Mouse (Mus musculus) ES-Bruce4 (cell line): Measurements from ENCODE around the gene Abca7. TPM values are rescaled to one million over a fixed set of nuclear protein-coding genes. Genes with fewer than 3 reads are reported as not detected.

Source experiments
- H3K27ac ChIP-seq: 2 replicates; pipeline ENCODE4 v1.5.1; 2012; ENCODE audit warnings: low read length, inconsistent platforms; ENCODE audit not compliant: insufficient read depth
- H3K27me3 ChIP-seq: 2 replicates; pipeline ENCODE4 v1.6.1; 2012; ENCODE audit warnings: mild to moderate bottlenecking, low read length, inconsistent platforms; ENCODE audit not compliant: control insufficient read depth, poor library complexity, insufficient read depth, severe bottlenecking
- H3K36me3 ChIP-seq: 2 replicates; pipeline ENCODE4 v1.6.1; 2012; ENCODE audit warnings: inconsistent platforms, mild to moderate bottlenecking, low read length, moderate library complexity; ENCODE audit not compliant: control insufficient read depth, poor library complexity, insufficient read depth, severe bottlenecking
- H3K4me1 ChIP-seq: one replicate; pipeline ENCODE4 v1.8.1; 2011; ENCODE audit warnings: low read length; ENCODE audit not compliant: control insufficient read depth, insufficient read depth
- H3K4me3 ChIP-seq: 2 replicates; pipeline ENCODE4 v1.5.1; 2011; ENCODE audit warnings: low read depth, mild to moderate bottlenecking, low read length
- H3K9ac ChIP-seq: 2 replicates; pipeline ENCODE4 v1.6.1; 2012; ENCODE audit warnings: low read depth, mild to moderate bottlenecking, inconsistent platforms; ENCODE audit not compliant: poor library complexity, severe bottlenecking
- H3K9me3 ChIP-seq: replicated peaks from 2 replicates; pipeline ENCODE4 v1.6.1; 2012; ENCODE audit warnings: mild to moderate bottlenecking, low read length, inconsistent platforms; ENCODE audit not compliant: control insufficient read depth, poor library complexity, insufficient read depth, severe bottlenecking
- CTCF ChIP-seq: IDR thresholded peaks from one replicate; pipeline ENCODE4 v1.8.1; 2011; ENCODE audit warnings: low read depth, low read length
- EP300 ChIP-seq: IDR thresholded peaks from 2 replicates; pipeline ENCODE4 v1.6.1; 2011; ENCODE audit warnings: low read depth, low read length; ENCODE audit not compliant: insufficient read depth
- POLR2A ChIP-seq: IDR thresholded peaks from one replicate; pipeline ENCODE4 v1.8.1; 2011; ENCODE audit warnings: low read length; ENCODE audit not compliant: insufficient read depth
- polyA plus RNA-seq: library from polyadenylated mRNA; stranded (reverse); fragments of >200 nt; gene quantifications from 2 replicates; pipeline ENCODE4 v1.2.4, GENCODE M21; 2011; ENCODE audit warnings: low read depth; ENCODE audit not compliant: missing spikeins, insufficient read depth, insufficient read length

The Abca7 gene
- polyA plus RNA-seq, 1 experiment: 10.6 TPM

GRCm38 (mm10) chr10:80025044-80025347 lies 28.7 kb downstream of the Abca7 start:
- Histone ChIP-seq H3K27me3 (no peaks in the 10 kb centered on the region), H3K4me1 (peaks cover 9% of the 10 kb centered on the region), H3K4me3 (no peak overlapping the region), H3K9me3 (no peaks in the 10 kb centered on the region), H3K27ac (peak overlapping the region; percentile 33), H3K9ac (no peak overlapping the region), H3K36me3 (no peaks in the 10 kb centered on the region)
- TF ChIP-seq CTCF (no peak), EP300 (no peak), POLR2A (no peak)

DNA sequence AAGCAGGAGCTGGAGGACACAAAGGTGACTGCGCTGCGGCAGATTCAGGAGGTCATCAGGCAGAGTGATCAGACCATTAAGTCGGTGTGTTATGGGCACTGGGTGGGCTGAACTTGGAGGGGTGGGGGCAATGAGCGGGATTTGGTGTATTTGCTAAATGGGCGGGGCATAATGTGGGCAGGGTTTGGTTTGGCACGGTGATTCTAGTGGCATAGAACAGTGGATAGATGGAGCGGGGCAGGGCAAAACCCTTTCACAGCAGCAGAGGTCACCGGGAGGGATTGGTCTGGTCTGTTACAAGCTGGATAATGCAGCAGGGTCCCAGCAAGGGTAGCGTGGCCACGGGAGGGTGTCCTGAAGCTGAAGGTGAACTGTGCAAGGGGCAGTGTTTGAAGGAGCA lies 29.2 kb downstream of the Abca7 start:
- Histone ChIP-seq H3K27ac (no peak overlapping the region), H3K36me3 (no peaks in the 10 kb centered on the region), H3K9me3 (no peaks in the 10 kb centered on the region), H3K4me3 (no peak overlapping the region), H3K27me3 (no peaks in the 10 kb centered on the region), H3K9ac (no peak overlapping the region), H3K4me1 (peaks cover 9% of the 10 kb centered on the region)
- TF ChIP-seq POLR2A (no peak), CTCF (no peak), EP300 (no peak)

- no peak overlapping the region for H3K4me3 ChIP-seq
- TF ChIP-seq EP300: no peak
- no peak for TF ChIP-seq CTCF
- TF ChIP-seq POLR2A: no peak
- H3K36me3 ChIP-seq: no peaks in the 10 kb centered on the region
- H3K27ac ChIP-seq: no peak overlapping the region
- H3K4me1 ChIP-seq: peaks cover 9% of the 10 kb centered on the region
- H3K27me3 ChIP-seq: no peaks in the 10 kb centered on the region
- no peaks in the 10 kb centered on the region for H3K9me3 ChIP-seq
- no peak overlapping the region for H3K9ac ChIP-seq
These were observed 29.6 kb downstream of the Abca7 start for GRCm38 (mm10) chr10:80025889-80026288.

DNA sequence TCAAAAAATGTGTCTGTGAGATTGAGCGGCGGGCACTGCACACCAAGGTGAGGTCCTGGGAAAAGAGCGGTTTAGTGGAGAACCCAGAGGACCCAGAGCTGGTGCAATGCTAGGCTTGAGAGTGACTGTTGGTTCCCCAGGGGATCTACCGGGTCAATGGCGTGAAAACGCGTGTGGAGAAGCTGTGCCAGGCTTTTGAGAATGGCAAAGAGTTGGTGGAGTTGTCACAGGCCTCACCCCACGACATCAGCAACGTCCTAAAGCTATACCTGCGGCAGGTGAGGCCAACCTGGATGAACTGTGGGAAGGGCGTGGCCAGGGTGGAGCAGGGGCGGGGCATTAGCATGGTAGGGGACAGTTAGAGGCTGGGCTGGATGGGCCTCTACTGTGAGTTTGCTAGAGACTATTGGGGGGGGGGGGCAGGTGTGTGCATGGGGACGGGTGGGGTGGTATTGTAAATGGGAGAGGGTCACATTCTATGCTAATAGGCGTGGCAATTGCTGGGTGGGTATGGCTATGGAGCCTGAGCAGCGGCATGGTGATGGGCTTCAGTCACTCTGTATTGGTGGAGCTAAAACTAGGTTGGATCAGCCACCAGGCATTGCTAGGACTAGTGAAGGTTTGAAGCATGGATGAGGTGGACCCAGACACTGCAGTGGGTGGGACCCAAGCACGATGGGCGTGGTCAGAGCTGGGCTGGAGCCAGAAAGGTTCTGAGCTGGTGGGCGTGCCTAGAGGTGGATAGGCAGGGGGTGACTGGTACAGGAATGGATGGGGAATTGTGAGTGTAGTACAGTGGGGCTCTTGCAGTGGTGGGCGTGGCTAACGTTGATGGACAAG lies 31.6 kb downstream of the Abca7 start:
- H3K9me3 ChIP-seq: no peaks in the 10 kb centered on the region
- H3K4me3 ChIP-seq: no peak overlapping the region
- no peak overlapping the region for H3K9ac ChIP-seq
- H3K27ac ChIP-seq: peak overlapping the region; percentile 21; the same call in 1 of the 2 replicates
- H3K27me3 ChIP-seq: no peaks in the 10 kb centered on the region
- no peaks in the 10 kb centered on the region for H3K36me3 ChIP-seq
- peaks cover 10% of the 10 kb centered on the region for H3K4me1 ChIP-seq
- TF ChIP-seq EP300: no peak
- no peak for TF ChIP-seq POLR2A
- no peak for TF ChIP-seq CTCF

GRCm38 (mm10) chr10:80028521-80028846 lies 32.2 kb downstream of the Abca7 start:
- H3K9ac ChIP-seq: peak overlapping the region; percentile 3; the same call in 1 of the 2 replicates
- H3K9me3 ChIP-seq: no peaks in the 10 kb centered on the region
- peaks cover 12% of the 10 kb centered on the region for H3K4me1 ChIP-seq
- H3K36me3 ChIP-seq: no peaks in the 10 kb centered on the region
- peak overlapping the region; percentile 3; the same call in 1 of the 2 replicates for H3K4me3 ChIP-seq
- no peaks in the 10 kb centered on the region for H3K27me3 ChIP-seq
- no peak for TF ChIP-seq POLR2A
- no peak for TF ChIP-seq CTCF
- no peak for TF ChIP-seq EP300
- H3K27ac ChIP-seq: peak overlapping the region; percentile 21; the same call in 1 of the 2 replicates

DNA sequence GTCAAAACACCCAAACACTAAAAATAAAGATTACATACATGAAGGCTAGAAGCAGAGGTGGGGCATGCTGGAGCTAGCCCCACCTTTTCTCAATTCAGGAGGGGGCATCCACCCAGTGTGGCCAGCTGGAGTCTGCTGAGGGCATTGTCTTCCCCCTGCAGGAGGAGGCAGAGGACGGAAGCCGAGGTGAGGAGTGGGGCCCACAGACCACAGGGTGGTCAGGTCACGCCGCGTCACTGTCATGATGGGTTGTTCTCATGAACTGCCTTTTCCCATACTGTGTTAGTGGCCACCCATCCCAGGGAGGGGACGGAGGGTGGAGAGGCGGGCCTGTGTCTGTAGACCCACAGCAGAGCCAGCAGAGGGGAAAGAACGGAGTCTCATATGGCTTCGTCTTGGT lies 33.9 kb downstream of the Abca7 start:
- Histone ChIP-seq H3K9ac (no peak overlapping the region), H3K4me3 (no peak overlapping the region), H3K36me3 (no peaks in the 10 kb centered on the region), H3K9me3 (no peaks in the 10 kb centered on the region), H3K27ac (no peak overlapping the region), H3K27me3 (no peaks in the 10 kb centered on the region), H3K4me1 (peaks cover 16% of the 10 kb centered on the region)
- no peak for TF ChIP-seq POLR2A
- no peak for TF ChIP-seq CTCF
- TF ChIP-seq EP300: no peak
